Mouse (Mus musculus) B cell, adult (primary cell): ENCODE measurements around the gene Gm13696. TPM values are rescaled to one million over a fixed set of nuclear protein-coding genes. Genes with fewer than 3 reads are reported as not detected.

Experiments used
- total RNA-seq: library from RNA; stranded (reverse); gene quantifications from 4 replicates; pipeline ENCODE4 v1.2.4, GENCODE M21; 2023; ENCODE audit not compliant: inconsistent age

Gene Gm13696
- total RNA-seq = 2.6 to 3.1 TPM (median 3.0 TPM) in 4 replicates

DNA sequence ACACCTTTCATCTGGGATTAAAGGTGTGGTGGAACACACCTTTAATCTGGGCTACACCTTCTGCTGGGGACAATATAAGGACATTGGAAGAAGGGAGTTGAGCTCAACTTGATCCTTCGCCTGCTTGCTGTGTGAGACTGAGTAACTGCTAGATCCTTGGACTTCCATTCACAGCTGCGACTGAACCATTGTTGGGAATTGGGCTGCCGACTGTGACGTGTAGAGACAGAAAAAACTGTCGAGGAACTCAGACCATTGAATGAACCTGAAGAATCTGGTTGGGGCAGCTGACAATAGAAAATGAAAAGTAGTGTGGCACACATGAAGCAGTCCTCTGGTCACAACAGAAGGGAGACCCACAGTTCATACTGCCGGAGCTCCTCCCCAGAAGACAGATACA lies at the start of gene Gm13696:
Gm13696 (plus strand) TSS at position 301 of the 400 bp plus-strand sequence.

DNA sequence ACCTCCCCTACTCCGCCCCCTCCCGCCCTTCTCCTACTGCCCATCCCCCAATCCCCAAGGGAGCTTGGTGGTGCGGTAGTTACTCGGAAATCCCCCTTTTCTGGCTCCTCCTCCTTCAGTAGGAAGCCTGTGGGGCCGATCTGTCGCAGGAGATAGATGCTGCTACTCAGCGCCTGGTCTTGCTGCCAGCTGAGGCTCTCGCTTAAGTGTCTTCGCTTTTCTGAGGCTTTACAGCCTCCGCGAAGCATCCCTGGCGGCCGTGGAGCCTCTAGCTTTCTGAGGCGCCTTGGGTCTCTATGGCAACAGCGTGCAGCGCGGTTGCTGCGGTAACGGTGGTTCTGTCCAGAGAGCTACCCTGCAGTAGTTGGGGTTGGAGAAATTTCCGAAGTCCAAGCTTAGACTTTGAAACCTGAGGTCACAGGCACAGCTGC lies 32.0 kb upstream of the Gm13696 start, which contains the start of gene Zswim2:
Zswim2 (minus strand) TSS at position 298 of the 431 bp plus-strand sequence.

DNA sequence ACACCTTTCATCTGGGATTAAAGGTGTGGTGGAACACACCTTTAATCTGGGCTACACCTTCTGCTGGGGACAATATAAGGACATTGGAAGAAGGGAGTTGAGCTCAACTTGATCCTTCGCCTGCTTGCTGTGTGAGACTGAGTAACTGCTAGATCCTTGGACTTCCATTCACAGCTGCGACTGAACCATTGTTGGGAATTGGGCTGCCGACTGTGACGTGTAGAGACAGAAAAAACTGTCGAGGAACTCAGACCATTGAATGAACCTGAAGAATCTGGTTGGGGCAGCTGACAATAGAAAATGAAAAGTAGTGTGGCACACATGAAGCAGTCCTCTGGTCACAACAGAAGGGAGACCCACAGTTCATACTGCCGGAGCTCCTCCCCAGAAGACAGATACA lies 17.5 kb upstream of the Gm13696 start, which contains the start of gene Gm13698:
Gm13698 (plus strand) TSS at position 301 of the 400 bp plus-strand sequence.

DNA sequence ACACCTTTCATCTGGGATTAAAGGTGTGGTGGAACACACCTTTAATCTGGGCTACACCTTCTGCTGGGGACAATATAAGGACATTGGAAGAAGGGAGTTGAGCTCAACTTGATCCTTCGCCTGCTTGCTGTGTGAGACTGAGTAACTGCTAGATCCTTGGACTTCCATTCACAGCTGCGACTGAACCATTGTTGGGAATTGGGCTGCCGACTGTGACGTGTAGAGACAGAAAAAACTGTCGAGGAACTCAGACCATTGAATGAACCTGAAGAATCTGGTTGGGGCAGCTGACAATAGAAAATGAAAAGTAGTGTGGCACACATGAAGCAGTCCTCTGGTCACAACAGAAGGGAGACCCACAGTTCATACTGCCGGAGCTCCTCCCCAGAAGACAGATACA lies 11.7 kb upstream of the Gm13696 start, which contains the start of gene Gm13693:
Gm13693 (plus strand) TSS at position 301 of the 400 bp plus-strand sequence.

DNA sequence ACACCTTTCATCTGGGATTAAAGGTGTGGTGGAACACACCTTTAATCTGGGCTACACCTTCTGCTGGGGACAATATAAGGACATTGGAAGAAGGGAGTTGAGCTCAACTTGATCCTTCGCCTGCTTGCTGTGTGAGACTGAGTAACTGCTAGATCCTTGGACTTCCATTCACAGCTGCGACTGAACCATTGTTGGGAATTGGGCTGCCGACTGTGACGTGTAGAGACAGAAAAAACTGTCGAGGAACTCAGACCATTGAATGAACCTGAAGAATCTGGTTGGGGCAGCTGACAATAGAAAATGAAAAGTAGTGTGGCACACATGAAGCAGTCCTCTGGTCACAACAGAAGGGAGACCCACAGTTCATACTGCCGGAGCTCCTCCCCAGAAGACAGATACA lies 5.9 kb upstream of the Gm13696 start, which contains the start of gene Gm13695:
Gm13695 (plus strand) TSS at position 301 of the 400 bp plus-strand sequence.

DNA sequence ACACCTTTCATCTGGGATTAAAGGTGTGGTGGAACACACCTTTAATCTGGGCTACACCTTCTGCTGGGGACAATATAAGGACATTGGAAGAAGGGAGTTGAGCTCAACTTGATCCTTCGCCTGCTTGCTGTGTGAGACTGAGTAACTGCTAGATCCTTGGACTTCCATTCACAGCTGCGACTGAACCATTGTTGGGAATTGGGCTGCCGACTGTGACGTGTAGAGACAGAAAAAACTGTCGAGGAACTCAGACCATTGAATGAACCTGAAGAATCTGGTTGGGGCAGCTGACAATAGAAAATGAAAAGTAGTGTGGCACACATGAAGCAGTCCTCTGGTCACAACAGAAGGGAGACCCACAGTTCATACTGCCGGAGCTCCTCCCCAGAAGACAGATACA lies 5.7 kb downstream of the Gm13696 start, which contains the start of gene Gm13694:
Gm13694 (plus strand) TSS at position 301 of the 400 bp plus-strand sequence.

DNA sequence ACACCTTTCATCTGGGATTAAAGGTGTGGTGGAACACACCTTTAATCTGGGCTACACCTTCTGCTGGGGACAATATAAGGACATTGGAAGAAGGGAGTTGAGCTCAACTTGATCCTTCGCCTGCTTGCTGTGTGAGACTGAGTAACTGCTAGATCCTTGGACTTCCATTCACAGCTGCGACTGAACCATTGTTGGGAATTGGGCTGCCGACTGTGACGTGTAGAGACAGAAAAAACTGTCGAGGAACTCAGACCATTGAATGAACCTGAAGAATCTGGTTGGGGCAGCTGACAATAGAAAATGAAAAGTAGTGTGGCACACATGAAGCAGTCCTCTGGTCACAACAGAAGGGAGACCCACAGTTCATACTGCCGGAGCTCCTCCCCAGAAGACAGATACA lies 11.5 kb downstream of the Gm13696 start, which contains the start of gene Gm13697:
Gm13697 (plus strand) TSS at position 301 of the 400 bp plus-strand sequence.

DNA sequence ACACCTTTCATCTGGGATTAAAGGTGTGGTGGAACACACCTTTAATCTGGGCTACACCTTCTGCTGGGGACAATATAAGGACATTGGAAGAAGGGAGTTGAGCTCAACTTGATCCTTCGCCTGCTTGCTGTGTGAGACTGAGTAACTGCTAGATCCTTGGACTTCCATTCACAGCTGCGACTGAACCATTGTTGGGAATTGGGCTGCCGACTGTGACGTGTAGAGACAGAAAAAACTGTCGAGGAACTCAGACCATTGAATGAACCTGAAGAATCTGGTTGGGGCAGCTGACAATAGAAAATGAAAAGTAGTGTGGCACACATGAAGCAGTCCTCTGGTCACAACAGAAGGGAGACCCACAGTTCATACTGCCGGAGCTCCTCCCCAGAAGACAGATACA lies 17.3 kb downstream of the Gm13696 start, which contains the start of gene Gm13691:
Gm13691 (plus strand) TSS at position 301 of the 400 bp plus-strand sequence.

Other genes with a start within 250 kb of the Gm13696 start
- 48.2 to 53.6 TPM (median 51.2 TPM) in 4 replicates for gene Itgav, start 248.7 kb upstream of the Gm13696 start, total RNA-seq
- gene Fam171b, start 160.5 kb upstream of the Gm13696 start, total RNA-seq = not detected in 4 replicates
- gene Zswim2, start 31.9 kb upstream of the Gm13696 start, total RNA-seq = not detected in 4 replicates
- 2.6 to 3.1 TPM (median 3.0 TPM) in 4 replicates for gene Gm13698, start 17.4 kb upstream of the Gm13696 start, total RNA-seq
- 2.6 to 3.1 TPM (median 3.0 TPM) in 4 replicates for gene Gm13693, start 11.6 kb upstream of the Gm13696 start, total RNA-seq
- 2.6 TPM in 1 of 4 replicates, not detected in the others for gene Gm13695, start 5.8 kb upstream of the Gm13696 start, total RNA-seq
- 2.6 to 3.1 TPM (median 3.0 TPM) in 4 replicates for gene Gm13694, start 5.8 kb downstream of the Gm13696 start, total RNA-seq
- gene Gm13697, start 11.6 kb downstream of the Gm13696 start, total RNA-seq = 2.6 to 3.1 TPM (median 3.0 TPM) in 4 replicates
- gene Gm13691, start 17.4 kb downstream of the Gm13696 start, total RNA-seq = 2.6 to 3.1 TPM (median 3.0 TPM) in 4 replicates